Mouse (Mus musculus) forebrain, embryonic 13.5 days (tissue): Measurements from ENCODE around the gene Zfp609. TPM values are rescaled to one million over a fixed set of nuclear protein-coding genes. Genes with fewer than 3 reads are reported as not detected.
"Not testable (repeated sequence)": the region's sequence is repeated elsewhere in the genome, so short reads cannot be mapped to it uniquely, and the experiment has no call there.

Source experiments
- ATAC-seq: fragments of 200-750 bp; cut with Nextera tagmentation; 2 replicates; pipeline ENCODE4 v1.8.0; 2017
- H3K27ac ChIP-seq: fragments of 300-500 bp; sonication (generic); 2 replicates; pipeline ENCODE4 v1.5.1; 2015; ENCODE audit warnings: inconsistent platforms, mild to moderate bottlenecking, moderate library complexity
- H3K27me3 ChIP-seq: fragments of 300-500 bp; sonication (generic); 2 replicates; pipeline ENCODE4 v1.6.1; 2015; ENCODE audit warnings: mild to moderate bottlenecking, inconsistent platforms
- H3K36me3 ChIP-seq: fragments of 300-500 bp; sonication (generic); 2 replicates; pipeline ENCODE4 v1.6.1; 2015; ENCODE audit warnings: mild to moderate bottlenecking, inconsistent platforms; ENCODE audit not compliant: poor library complexity, severe bottlenecking
- H3K4me1 ChIP-seq: fragments of 300-500 bp; sonication (generic); 2 replicates; pipeline ENCODE4 v1.6.1; 2015; ENCODE audit warnings: inconsistent platforms
- H3K4me2 ChIP-seq: fragments of 300-500 bp; sonication (generic); 2 replicates; pipeline ENCODE4 v1.6.1; 2015; ENCODE audit warnings: inconsistent platforms, mild to moderate bottlenecking, moderate library complexity
- H3K4me3 ChIP-seq: fragments of 300-500 bp; sonication (generic); 2 replicates; pipeline ENCODE4 v1.5.1; 2015; ENCODE audit warnings: mild to moderate bottlenecking, inconsistent platforms
- H3K9ac ChIP-seq: fragments of 300-500 bp; sonication (generic); 2 replicates; pipeline ENCODE4 v1.6.1; 2015; ENCODE audit warnings: mild to moderate bottlenecking, inconsistent platforms
- H3K9me3 ChIP-seq: fragments of 300-500 bp; sonication (generic); replicated peaks from 2 replicates; pipeline ENCODE4 v1.6.1; 2016; ENCODE audit warnings: inconsistent platforms
- WGBS: fragments of 180-500 bp; shearing (Covaris S2); methylation state at CpG from one replicate; pipeline ENCODE4 v1.1.7; 2015; 5-methylcytosine and 5-hydroxymethylcytosine counted together
- polyA plus RNA-seq: library from polyadenylated mRNA; unstranded; fragments of >200 nt; fragmentation: Nextera tagmentation; extraction: Ambion mirVana; gene quantifications from 2 replicates; pipeline ENCODE4 v1.2.1, GENCODE M21; 2015

Zfp609 gene
- polyA plus RNA-seq, 1 experiment from 2014 or later: 9.4 TPM

GRCm38 (mm10) chr9:65786885-65787787 lies 40.2 kb downstream of the Zfp609 start:
- no peak overlapping the region for H3K4me3 ChIP-seq
- H3K27me3 ChIP-seq: no peaks in the 10 kb centered on the region
- no peak overlapping the region for H3K4me2 ChIP-seq
- H3K9ac ChIP-seq: peak overlapping the region; percentile 23; the same call in 1 of the 2 replicates
- 50% methylated on average over 8 of the region's 8 CpGs for WGBS
- ATAC-seq: 0 out of 2 replicates have a peak, but pooled peaks have one; percentile 43
- no peaks in the 10 kb centered on the region for H3K9me3 ChIP-seq
- peak overlapping the region; percentile 31 for H3K27ac ChIP-seq
- H3K36me3 ChIP-seq: no peaks in the 10 kb centered on the region
- H3K4me1 ChIP-seq: peaks cover 44% of the 10 kb centered on the region

DNA sequence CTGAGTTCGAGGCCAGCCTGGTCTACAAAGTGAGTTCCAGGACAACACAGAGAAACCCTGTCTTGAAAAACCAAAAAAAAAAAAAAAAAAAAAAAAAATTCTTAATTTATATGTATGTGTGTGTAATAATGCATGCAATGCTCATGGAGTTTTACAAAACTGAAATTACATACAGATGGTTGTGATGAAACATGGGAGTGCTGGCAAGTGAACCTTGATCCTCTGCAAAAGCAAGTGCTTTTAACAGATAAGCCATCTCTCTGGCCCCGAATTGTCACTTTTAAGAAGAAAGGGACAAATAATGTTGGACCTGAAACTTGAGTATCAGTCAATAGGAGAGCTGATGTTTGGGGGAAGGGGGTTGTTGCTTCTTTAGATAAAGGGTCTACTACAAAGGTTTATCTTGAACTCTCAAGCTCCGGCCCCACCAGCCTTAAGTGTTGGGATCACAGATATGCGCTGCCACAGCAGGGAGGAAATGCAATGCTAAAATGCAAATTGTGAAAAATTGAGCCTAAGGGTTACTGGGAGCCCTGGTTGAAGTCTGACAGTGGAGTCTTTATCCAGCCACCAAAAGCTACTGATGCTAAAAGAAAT lies 41.5 kb downstream of the Zfp609 start:
- 85% methylated on average over 4 of the region's 4 CpGs for WGBS
- Histone ChIP-seq H3K36me3 (no peaks in the 10 kb centered on the region), H3K27ac (no peak overlapping the region), H3K9me3 (no peaks in the 10 kb centered on the region), H3K4me1 (peaks cover 38% of the 10 kb centered on the region), H3K4me3 (no peak overlapping the region), H3K27me3 (no peaks in the 10 kb centered on the region), H3K9ac (no peak overlapping the region), H3K4me2 (no peak overlapping the region)
- ATAC-seq: no peak

DNA sequence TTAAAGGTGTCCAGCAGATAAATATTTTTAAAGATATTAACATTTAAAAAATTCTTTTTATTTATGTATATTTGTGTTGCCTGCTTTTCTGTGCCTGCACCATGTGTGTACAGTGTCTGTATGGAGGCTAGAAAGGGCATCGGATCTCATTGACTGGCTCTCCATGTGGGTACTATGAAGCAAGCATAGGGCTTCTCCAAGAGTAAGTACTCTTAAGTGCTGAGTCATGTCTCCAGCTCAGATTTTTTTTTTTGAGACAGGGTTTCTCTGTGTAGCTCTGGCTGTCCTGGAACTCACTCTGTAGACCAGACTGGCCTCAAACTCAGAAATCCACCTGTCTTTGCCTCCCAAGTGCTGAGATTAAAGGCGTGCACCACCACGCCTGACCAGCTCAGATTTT lies 47.7 kb downstream of the Zfp609 start:
- not testable (repeated sequence) for H3K9me3 ChIP-seq, H3K36me3 ChIP-seq, ATAC-seq, H3K4me2 ChIP-seq, H3K27ac ChIP-seq, H3K27me3 ChIP-seq, H3K9ac ChIP-seq, H3K4me3 ChIP-seq
- 92% methylated on average over 3 of the region's 3 CpGs for WGBS
- H3K4me1 ChIP-seq: peaks cover 30% of the 10 kb centered on the region

DNA sequence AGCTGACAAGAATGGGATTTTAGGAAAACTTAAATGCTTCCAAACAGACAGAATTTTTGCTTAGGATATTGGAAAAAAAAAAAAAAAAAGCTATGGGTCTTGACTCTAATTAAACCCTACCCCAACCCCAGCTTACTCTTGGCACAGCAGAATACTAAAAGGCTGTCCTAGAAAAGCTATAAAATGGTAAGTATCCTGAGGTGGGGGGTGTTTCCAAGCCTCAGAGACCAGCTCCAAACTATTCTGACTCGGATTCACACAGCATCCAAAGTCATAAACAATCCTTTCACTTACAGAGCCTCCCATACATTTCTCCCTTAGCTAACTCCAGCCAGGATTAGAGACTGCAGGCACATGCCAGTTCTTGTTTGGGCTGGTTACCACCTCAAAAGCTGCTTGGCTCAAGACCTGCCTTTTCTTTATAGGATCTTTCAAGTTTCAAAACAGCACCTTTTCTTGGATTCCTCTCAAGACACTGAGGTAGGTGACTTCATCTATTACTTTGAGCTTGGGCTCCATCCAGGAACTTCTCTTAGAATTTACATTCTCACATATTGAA lies 50.4 kb downstream of the Zfp609 start:
- Histone ChIP-seq H3K9ac (no peak overlapping the region), H3K27ac (0 out of 2 replicates have a peak overlapping the region, but pooled peaks have one; percentile 19), H3K9me3 (0 out of 2 replicates have a peak, but pooled peaks cover 3% of the 10 kb centered on the region), H3K4me3 (no peak overlapping the region), H3K27me3 (no peaks in the 10 kb centered on the region), H3K36me3 (peaks cover 6% of the 10 kb centered on the region; the same call in 1 of the 2 replicates), H3K4me2 (no peak overlapping the region), H3K4me1 (peaks cover 30% of the 10 kb centered on the region)
- 18% methylated on average over 1 of the region's 1 CpGs for WGBS
- no peak for ATAC-seq

GRCm38 (mm10) chr9:65776137-65776872 lies 51.1 kb downstream of the Zfp609 start:
- Histone ChIP-seq H3K4me1 (peaks cover 31% of the 10 kb centered on the region), H3K27ac (peak overlapping the region; percentile 25; the same call in 1 of the 2 replicates), H3K27me3 (no peaks in the 10 kb centered on the region), H3K9ac (no peak overlapping the region), H3K4me3 (no peak overlapping the region), H3K9me3 (0 out of 2 replicates have a peak, but pooled peaks cover 3% of the 10 kb centered on the region), H3K4me2 (no peak overlapping the region), H3K36me3 (peaks cover 6% of the 10 kb centered on the region; the same call in 1 of the 2 replicates)
- whole genome bisulfite sequencing: 6% methylated on average over 8 of the region's 8 CpGs
- no peak for ATAC-seq

- Histone ChIP-seq H3K36me3 (peaks cover 6% of the 10 kb centered on the region; the same call in 1 of the 2 replicates), H3K4me3 (no peak overlapping the region), H3K4me1 (peaks cover 34% of the 10 kb centered on the region), H3K27me3 (no peaks in the 10 kb centered on the region), H3K9ac (no peak overlapping the region), H3K4me2 (no peak overlapping the region), H3K9me3 (0 out of 2 replicates have a peak, but pooled peaks cover 3% of the 10 kb centered on the region), H3K27ac (no peak overlapping the region)
- ATAC-seq: no peak
- 98% methylated on average over 7 of the region's 7 CpGs for WGBS
These were observed 53.6 kb downstream of the Zfp609 start for GRCm38 (mm10) chr9:65773783-65774182.

GRCm38 (mm10) chr9:65771011-65771664 lies 56.2 kb downstream of the Zfp609 start:
- Histone ChIP-seq H3K27me3 (no peaks in the 10 kb centered on the region), H3K9me3 (0 out of 2 replicates have a peak, but pooled peaks cover 3% of the 10 kb centered on the region), H3K4me3 (no peak overlapping the region), H3K4me2 (no peak overlapping the region), H3K27ac (no peak overlapping the region), H3K36me3 (peaks cover 6% of the 10 kb centered on the region; the same call in 1 of the 2 replicates), H3K4me1 (peaks cover 21% of the 10 kb centered on the region), H3K9ac (no peak overlapping the region)
- ATAC-seq: no peak
- WGBS: 22% methylated on average over 11 of the region's 11 CpGs

DNA sequence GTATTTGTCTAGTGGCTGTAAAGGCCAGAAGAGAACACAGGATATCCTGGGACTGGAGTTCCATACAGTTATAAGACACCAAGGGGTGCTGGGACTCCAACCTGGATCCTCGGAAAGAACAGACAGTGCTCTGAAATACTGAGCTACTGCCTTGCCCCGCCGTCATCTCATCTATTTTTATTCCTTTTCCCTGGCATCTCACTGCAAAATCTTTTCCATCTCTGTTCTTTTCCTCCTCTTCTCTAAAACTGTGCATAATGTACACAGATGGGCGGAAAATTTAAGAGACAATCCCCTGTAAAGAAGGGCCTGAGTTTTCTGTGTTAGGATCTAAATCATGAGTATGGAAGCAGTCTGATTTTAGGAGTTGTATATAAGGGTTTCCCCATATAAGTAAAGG lies 64.6 kb downstream of the Zfp609 start:
- no peaks in the 10 kb centered on the region for H3K9me3 ChIP-seq
- H3K36me3 ChIP-seq: no peaks in the 10 kb centered on the region
- no peak for ATAC-seq
- no peak overlapping the region for H3K4me2 ChIP-seq
- H3K4me1 ChIP-seq: peaks cover 19% of the 10 kb centered on the region; the same call in 1 of the 2 replicates
- H3K4me3 ChIP-seq: no peak overlapping the region
- H3K9ac ChIP-seq: no peak overlapping the region
- 88% methylated on average over 4 of the region's 4 CpGs for WGBS
- no peak overlapping the region for H3K27ac ChIP-seq
- H3K27me3 ChIP-seq: no peaks in the 10 kb centered on the region

DNA sequence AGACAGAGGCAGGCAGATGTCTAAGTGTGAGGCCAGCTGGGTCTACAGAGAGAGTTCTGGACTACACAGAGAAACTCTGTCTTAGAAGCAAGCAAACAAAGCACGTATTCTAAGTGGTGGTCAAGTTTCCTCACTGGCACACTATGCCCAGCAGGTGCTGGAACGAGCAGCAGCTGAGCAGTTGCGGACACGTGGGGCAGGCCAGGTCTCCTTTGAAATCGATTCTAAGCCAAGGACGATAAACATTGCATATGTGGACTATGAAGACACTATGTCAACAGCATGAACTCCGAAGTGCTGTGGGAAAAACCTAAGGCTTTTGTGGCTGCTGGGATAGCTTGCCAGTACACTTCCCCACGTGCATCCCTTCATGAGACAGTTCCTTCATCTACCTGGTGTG lies 67.4 kb downstream of the Zfp609 start:
- no peaks in the 10 kb centered on the region for H3K9me3 ChIP-seq
- 83% methylated on average over 8 of the region's 8 CpGs for WGBS
- no peak overlapping the region for H3K4me3 ChIP-seq
- no peak overlapping the region for H3K9ac ChIP-seq
- H3K4me1 ChIP-seq: peaks cover 38% of the 10 kb centered on the region
- H3K27ac ChIP-seq: no peak overlapping the region
- no peaks in the 10 kb centered on the region for H3K27me3 ChIP-seq
- H3K36me3 ChIP-seq: no peaks in the 10 kb centered on the region
- no peak overlapping the region for H3K4me2 ChIP-seq
- ATAC-seq: no peak

GRCm38 (mm10) chr9:65759256-65759655 lies 68.1 kb downstream of the Zfp609 start:
- H3K36me3 ChIP-seq: no peaks in the 10 kb centered on the region
- no peak overlapping the region for H3K4me2 ChIP-seq
- 89% methylated on average over 5 of the region's 5 CpGs for WGBS
- no peak overlapping the region for H3K4me3 ChIP-seq
- H3K9me3 ChIP-seq: no peaks in the 10 kb centered on the region
- H3K9ac ChIP-seq: no peak overlapping the region
- no peak overlapping the region for H3K27ac ChIP-seq
- no peak for ATAC-seq
- no peaks in the 10 kb centered on the region for H3K27me3 ChIP-seq
- peaks cover 41% of the 10 kb centered on the region for H3K4me1 ChIP-seq

- no peak for ATAC-seq
- Histone ChIP-seq H3K4me2 (no peak overlapping the region), H3K27me3 (no peaks in the 10 kb centered on the region), H3K4me1 (peaks cover 41% of the 10 kb centered on the region), H3K4me3 (no peak overlapping the region), H3K27ac (no peak overlapping the region), H3K9ac (no peak overlapping the region), H3K36me3 (no peaks in the 10 kb centered on the region), H3K9me3 (no peaks in the 10 kb centered on the region)
- WGBS: 51% methylated on average over 3 of the region's 3 CpGs
These were observed 69.5 kb downstream of the Zfp609 start for GRCm38 (mm10) chr9:65757826-65758225.
